Mouse (Mus musculus) liver, adult 2 months (tissue): ENCODE results near the gene Prss43. TPM values are rescaled to one million over a fixed set of nuclear protein-coding genes. Genes with fewer than 3 reads are reported as not detected.

Experiments used
- DNase-seq: peaks from one replicate; pipeline ENCODE4 v3.0.0-alpha.2; 2011; ENCODE audit warnings: low read depth, low spot score; ENCODE audit errors: extremely low read depth
- H3K27ac ChIP-seq: fragments of 200-500 bp; replicated peaks from 2 replicates; pipeline ENCODE4 v1.5.1; 2012; ENCODE audit warnings: low read depth, mild to moderate bottlenecking, control low read depth, inconsistent platforms, low read length; ENCODE audit not compliant: insufficient read depth
- H3K27me3 ChIP-seq: fragments of 200-500 bp; 2 replicates; pipeline ENCODE4 v1.6.1; 2012; ENCODE audit warnings: mild to moderate bottlenecking, moderate library complexity, low read length, inconsistent platforms; ENCODE audit not compliant: control insufficient read depth, insufficient read depth
- H3K36me3 ChIP-seq: fragments of 200-500 bp; 2 replicates; pipeline ENCODE4 v1.6.1; 2012; ENCODE audit warnings: low read length, inconsistent platforms; ENCODE audit not compliant: control insufficient read depth, insufficient read depth
- H3K4me1 ChIP-seq: fragments of 200-500 bp; 2 replicates; pipeline ENCODE4 v1.6.1; 2011; ENCODE audit warnings: low read length; ENCODE audit not compliant: control insufficient read depth, insufficient read depth
- H3K4me3 ChIP-seq: fragments of 200-500 bp; 2 replicates; pipeline ENCODE4 v1.5.1; 2011; ENCODE audit warnings: low read depth, mild to moderate bottlenecking, control low read depth, low read length, moderate library complexity; ENCODE audit not compliant: insufficient read depth
- H3K79me2 ChIP-seq: fragments of 200-500 bp; 2 replicates; pipeline ENCODE4 v1.6.1; 2012; ENCODE audit warnings: inconsistent platforms, mild to moderate bottlenecking, low read length, moderate library complexity; ENCODE audit not compliant: control insufficient read depth, insufficient read depth
- H3K9ac ChIP-seq: fragments of 200-500 bp; 2 replicates; pipeline ENCODE4 v1.6.1; 2012; ENCODE audit warnings: low read depth, mild to moderate bottlenecking, control low read depth, inconsistent platforms, low read length
- CTCF ChIP-seq: fragments of 200-500 bp; IDR thresholded peaks from 2 replicates; pipeline ENCODE4 v1.5.1; 2011; ENCODE audit warnings: low read depth, low read length, control low read depth
- POLR2A ChIP-seq: fragments of 200-500 bp; IDR thresholded peaks from 2 replicates; pipeline ENCODE4 v1.6.1; 2011; ENCODE audit warnings: low read length, control low read depth; ENCODE audit not compliant: insufficient read depth; ENCODE audit errors: extremely low read depth
- WGBS: fragments of 180-500 bp; shearing (Covaris S2); methylation state at CpG from one replicate; pipeline ENCODE4 v1.1.7; 2018; 5-methylcytosine and 5-hydroxymethylcytosine counted together
- polyA plus RNA-seq: library from polyadenylated mRNA; depleted of rRNA; stranded (reverse); fragments of >200 nt; gene quantifications from 2 replicates; pipeline ENCODE4 v1.2.3, GENCODE M21; 2012
- total RNA-seq: library from RNA; depleted of rRNA; stranded (reverse); fragments of >200 nt; gene quantifications from 2 replicates; pipeline ENCODE4 v1.2.3, GENCODE M21; 2014

Gene Prss43
- total and polyA plus RNA-seq, 2 experiments: not detected

DNA sequence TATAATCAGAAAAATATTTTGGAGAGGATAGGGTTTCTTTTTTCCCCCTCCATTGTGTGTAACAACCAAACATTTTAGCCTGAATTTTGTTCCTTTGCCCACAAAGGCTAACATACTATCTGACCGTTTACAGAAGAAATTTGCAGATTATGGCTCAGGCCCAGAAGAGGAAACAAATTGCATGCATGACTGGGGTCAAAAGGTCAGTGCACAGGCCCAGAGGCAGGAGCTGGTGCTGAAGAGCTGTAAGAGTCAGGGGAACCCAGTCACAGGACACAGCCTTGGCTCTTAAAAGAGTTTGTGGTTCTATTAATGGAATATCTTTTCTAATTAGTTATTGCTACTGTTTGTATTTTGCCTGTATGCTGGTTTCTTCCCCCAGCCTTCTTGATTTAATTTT is 42.9 kb upstream of the Prss43 start:
- TF ChIP-seq CTCF (no peak), POLR2A (no peak)
- Histone ChIP-seq H3K9ac (no peak overlapping the region), H3K36me3 (no peaks in the 10 kb centered on the region), H3K4me1 (peaks cover 9% of the 10 kb centered on the region; the same call in 1 of the 2 replicates), H3K27me3 (no peaks in the 10 kb centered on the region), H3K79me2 (no peaks in the 10 kb centered on the region), H3K27ac (no peak overlapping the region), H3K4me3 (no peak overlapping the region)
- 10% methylated on average over 1 of the region's 1 CpGs for WGBS
- peak; percentile 69 for DNase-seq

DNA sequence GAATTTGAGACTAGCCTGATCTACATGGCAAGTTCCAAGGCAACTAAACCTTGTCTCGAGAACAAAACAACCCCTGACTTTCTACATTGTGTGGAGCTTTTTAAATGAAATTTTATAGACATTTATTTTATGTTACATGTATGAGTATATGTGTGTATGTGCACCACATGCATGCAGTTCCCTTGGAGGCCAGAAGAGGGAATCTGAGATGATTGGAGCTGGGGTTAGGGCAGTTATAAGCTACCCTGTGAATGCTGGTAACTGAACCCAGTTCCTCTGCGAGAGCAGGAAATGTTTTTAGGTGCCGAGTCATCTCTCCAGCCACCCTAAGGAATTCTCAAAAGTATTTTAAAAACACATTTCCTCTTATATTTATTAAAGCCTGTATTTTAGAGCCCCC is 38.3 kb upstream of the Prss43 start:
- DNase-seq: no peak
- no peaks in the 10 kb centered on the region for H3K27me3 ChIP-seq

DNA sequence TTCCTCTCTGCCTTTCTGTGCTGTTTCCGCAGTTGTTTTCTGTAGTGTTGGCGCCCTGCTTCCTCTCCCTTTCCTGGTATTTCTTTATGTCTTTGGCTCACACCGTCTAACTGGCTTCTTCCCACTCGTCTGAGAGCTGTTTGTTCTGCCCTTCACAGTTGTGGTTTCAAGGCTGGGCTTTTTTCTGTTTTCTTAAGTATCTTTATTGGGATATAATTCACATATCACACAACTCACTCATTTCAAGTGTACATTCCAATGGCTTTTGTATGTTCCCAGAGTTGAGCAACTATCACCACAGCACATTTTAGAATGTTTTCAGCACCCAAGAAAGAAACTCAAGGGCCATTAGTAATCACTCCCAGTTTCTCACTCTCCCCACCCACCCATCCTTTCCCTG is 36.0 kb upstream of the Prss43 start:
- Histone ChIP-seq H3K27me3 (no peaks in the 10 kb centered on the region), H3K36me3 (no peaks in the 10 kb centered on the region), H3K9ac (no peak overlapping the region), H3K4me3 (no peak overlapping the region), H3K4me1 (no peaks in the 10 kb centered on the region), H3K27ac (no peak overlapping the region), H3K79me2 (no peaks in the 10 kb centered on the region)
- TF ChIP-seq CTCF: no peak
- no peak for TF ChIP-seq POLR2A
- DNase-seq: no peak
- WGBS: 88% methylated on average over 4 of the region's 4 CpGs

More for the DNA sequence above, 38.3 kb upstream of the Prss43 start:
- WGBS: 94% methylated on average over 3 of the region's 3 CpGs
- H3K27ac ChIP-seq: no peak overlapping the region
- TF ChIP-seq POLR2A: no peak
- TF ChIP-seq CTCF: no peak
- H3K79me2 ChIP-seq: no peaks in the 10 kb centered on the region
- H3K4me3 ChIP-seq: no peak overlapping the region
- no peaks in the 10 kb centered on the region for H3K4me1 ChIP-seq
- no peak overlapping the region for H3K9ac ChIP-seq
- no peaks in the 10 kb centered on the region for H3K36me3 ChIP-seq

DNA sequence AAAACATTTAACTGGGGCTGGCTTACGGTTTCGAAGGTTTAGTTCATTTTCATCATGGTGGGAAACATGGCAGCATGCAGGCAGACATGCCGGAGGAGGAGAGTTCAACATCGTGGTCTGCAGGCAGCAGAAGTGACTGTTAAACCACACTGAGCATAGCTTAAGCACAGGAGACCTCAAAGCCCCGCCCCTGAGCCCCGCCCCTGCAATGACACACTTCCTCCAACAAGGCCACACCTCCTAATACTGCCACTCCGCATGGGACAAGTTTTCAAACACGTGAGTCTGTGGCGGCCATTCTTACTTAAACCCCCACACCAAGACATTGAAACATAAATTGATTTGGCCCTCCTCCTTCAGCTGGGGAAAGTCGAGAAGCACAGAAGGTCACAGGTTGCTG is 29.5 kb upstream of the Prss43 start:
- H3K27ac ChIP-seq: no peak overlapping the region
- no peaks in the 10 kb centered on the region for H3K27me3 ChIP-seq
- H3K9ac ChIP-seq: no peak overlapping the region
- 82% methylated on average over 10 of the region's 10 CpGs for WGBS
- no peaks in the 10 kb centered on the region for H3K79me2 ChIP-seq
- H3K4me1 ChIP-seq: no peaks in the 10 kb centered on the region
- H3K4me3 ChIP-seq: no peak overlapping the region
- no peak for DNase-seq
- H3K36me3 ChIP-seq: no peaks in the 10 kb centered on the region
- TF ChIP-seq CTCF (no peak), POLR2A (no peak)

DNA sequence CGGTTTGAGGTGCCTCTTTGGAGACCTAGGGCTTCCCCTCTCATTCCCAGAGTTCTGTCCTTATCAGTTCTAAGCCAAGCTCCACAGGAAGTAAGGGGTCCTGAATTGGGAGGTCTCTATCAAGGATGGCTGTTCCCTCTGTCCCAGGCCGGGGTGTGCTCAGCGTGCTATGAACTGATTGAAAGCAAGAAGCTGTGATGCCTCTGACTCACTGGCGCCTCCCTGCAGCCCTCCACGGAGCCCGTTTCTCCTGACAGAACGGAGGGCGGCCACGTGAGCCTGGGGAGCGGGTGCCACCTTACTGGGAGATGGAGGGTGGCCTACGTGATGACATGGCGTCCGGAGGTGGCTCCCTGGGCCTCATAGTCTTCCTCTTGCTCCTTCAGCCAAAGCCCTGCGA is 28.6 kb upstream of the Prss43 start, which contains the start of gene Prss42:
TSS of gene Prss42 (plus strand) at position 301 of the 400 bp plus-strand sequence.
- H3K36me3 ChIP-seq: no peaks in the 10 kb centered on the region
- no peak within 1 kb of the TSS for H3K9ac ChIP-seq
- no peak for TF ChIP-seq POLR2A
- TF ChIP-seq CTCF: no peak
- no peaks in the 10 kb centered on the region for H3K4me1 ChIP-seq
- no peak within 1 kb of the TSS for H3K4me3 ChIP-seq
- no peaks in the 10 kb centered on the region for H3K27me3 ChIP-seq
- 94% methylated on average over 14 of the region's 14 CpGs for WGBS
- H3K27ac ChIP-seq: no peak within 1 kb of the TSS
- no peaks in the 10 kb centered on the region for H3K79me2 ChIP-seq
- no peak for DNase-seq

DNA sequence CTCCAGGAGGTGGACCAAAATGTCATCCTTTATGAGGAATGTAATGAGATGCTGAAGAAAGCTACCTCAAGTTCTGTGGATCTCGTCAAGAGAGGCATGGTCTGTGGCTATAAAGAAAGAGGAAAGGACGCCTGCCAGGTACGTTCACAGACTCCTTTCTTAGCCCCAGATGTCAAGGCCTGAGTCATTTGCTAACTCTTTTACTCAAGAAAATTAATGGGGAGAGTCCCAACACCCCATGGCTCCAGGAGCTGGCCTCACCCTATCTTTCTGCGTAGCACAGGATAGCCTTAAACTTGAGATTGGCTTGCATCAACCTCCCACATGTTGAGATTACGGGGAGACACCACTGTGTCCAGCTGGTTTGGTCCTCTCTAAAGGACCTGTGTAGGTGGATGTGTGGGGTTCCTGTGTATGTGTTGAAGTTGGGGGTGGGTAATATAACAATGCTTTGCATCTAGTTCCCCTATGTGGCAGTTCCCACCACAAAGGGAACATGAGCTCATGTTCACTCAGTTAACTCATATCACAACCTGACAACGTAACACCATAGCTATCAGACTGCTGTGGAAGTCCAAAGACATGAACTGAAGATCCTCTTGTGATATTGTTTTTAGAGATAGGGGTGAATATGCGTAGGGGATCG is 25.5 kb upstream of the Prss43 start:
- no peaks in the 10 kb centered on the region for H3K4me1 ChIP-seq
- H3K9ac ChIP-seq: no peak overlapping the region
- no peak overlapping the region for H3K4me3 ChIP-seq
- no peak for DNase-seq
- TF ChIP-seq CTCF: no peak
- TF ChIP-seq POLR2A: no peak
- H3K79me2 ChIP-seq: no peaks in the 10 kb centered on the region
- no peaks in the 10 kb centered on the region for H3K36me3 ChIP-seq
- no peaks in the 10 kb centered on the region for H3K27me3 ChIP-seq
- 95% methylated on average over 8 of the region's 8 CpGs for WGBS
- no peak overlapping the region for H3K27ac ChIP-seq
